Mouse (Mus musculus): ENCODE results near the gene Ppargc1a. TPM values are rescaled to one million over a fixed set of nuclear protein-coding genes. Genes with fewer than 3 reads are reported as not detected.

Gene Ppargc1a
- total RNA-seq, 1 experiment from 2014 or later: 0.38 TPM

DNA sequence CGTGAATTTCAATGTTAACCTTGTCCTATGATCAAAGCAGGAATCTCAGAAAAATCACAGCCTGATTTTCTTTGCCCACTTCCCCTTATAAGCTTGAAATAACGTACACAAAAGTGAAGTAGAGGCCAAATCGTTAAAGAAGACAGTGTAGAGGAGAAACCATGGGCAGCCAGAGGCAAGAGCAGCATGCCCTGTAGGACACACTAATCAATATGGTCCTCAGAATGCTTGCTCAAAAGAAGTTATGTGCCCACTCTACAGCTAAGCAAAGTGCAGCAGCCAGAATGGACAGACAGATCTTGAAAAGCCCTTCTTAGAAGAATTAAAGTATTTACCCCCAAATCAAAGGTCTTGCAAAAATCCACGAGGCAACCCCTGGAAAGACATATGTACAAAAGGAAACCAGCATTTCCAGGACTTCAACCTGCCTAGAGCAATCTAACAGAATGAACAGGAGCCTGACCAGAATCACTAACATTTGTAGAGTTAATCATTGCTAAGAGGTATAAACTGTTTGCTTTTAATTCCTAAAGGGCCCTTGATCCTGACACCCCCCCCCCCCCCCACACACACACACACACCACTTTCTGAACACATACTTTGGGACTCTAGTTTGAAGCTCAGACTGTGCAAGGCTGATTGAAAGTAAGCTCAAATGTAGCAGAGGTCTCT lies 9.8 kb downstream of the Ppargc1a start:
- ATAC-seq (replicated peaks; ENCODE audit: insufficient number of reproducible peaks, low FRiP score, low TSS enrichment, poor library complexity, severe bottlenecking): no peak

DNA sequence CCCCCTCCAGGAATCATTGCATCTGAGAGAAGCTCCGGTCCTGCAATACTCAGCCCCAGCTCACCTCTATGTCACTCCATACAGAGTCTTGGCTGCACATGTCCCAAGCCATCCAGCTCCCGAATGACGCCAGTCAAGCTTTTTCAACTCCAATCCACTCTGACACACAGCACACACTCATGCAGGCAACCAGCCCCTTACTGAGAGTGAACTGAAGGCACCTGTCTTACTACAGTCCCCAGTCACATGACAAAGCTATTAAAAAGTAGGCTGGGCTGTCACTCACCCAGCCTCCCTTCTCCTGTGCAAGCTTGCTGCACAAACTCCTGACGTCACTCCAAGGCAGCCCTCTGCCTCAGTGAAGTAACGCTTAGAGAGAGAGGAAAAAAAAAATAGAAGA lies 13.9 kb downstream of the Ppargc1a start:
- no peak for ATAC-seq (replicated peaks; ENCODE audit: insufficient number of reproducible peaks, low FRiP score, low TSS enrichment, poor library complexity, severe bottlenecking)

DNA sequence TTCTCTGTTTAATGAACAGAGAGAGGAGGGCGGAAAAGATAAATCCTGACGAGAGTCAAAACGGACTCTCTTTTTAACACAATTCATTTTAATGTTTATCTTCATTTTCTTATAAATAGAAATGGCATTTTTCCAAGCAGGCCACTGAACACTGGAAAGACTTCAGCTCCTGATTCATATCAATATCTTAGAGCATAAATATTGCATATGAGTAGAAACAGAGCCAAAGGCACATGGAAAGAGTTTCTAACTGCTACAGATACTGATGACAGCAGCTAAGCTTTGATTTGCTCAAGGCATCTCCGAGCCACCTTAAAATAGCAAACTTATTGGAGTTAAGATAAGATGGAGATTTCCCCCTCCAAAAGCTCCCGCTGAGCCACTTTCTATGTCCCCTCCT lies 14.3 kb downstream of the Ppargc1a start:
- no peak for ATAC-seq (replicated peaks; ENCODE audit: insufficient number of reproducible peaks, low FRiP score, low TSS enrichment, poor library complexity, severe bottlenecking)

DNA sequence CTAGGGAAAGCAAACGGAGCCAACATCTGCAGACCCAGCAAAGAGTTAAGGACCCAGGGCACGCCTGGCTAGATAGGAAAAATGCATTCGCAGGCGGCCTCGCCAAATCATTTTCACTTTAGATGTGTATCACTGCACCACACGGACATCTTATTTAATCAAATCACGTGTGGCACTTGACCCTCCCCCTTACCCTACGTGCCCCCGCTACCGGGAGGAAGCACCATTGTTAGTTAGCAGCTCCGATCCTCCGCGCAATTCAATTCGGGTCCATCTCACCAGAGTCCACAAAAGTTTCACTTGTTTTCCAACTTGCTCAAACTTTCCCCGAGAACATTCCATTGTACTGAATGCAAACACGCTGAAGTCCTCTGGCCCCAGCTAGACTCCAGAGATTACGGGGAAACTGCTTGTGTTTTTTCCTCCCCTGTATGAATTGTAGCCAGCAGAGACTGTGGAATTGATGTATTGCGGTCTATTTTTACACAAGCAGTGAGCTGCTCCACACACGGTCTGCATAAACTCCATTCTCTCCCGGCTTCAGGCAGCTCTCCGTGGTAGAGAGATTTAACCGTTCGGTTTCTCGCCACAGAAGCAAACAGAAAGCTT lies 14.9 kb downstream of the Ppargc1a start:
- ATAC-seq (replicated peaks; ENCODE audit: insufficient number of reproducible peaks, low FRiP score, low TSS enrichment, poor library complexity, severe bottlenecking): peak; percentile 66

DNA sequence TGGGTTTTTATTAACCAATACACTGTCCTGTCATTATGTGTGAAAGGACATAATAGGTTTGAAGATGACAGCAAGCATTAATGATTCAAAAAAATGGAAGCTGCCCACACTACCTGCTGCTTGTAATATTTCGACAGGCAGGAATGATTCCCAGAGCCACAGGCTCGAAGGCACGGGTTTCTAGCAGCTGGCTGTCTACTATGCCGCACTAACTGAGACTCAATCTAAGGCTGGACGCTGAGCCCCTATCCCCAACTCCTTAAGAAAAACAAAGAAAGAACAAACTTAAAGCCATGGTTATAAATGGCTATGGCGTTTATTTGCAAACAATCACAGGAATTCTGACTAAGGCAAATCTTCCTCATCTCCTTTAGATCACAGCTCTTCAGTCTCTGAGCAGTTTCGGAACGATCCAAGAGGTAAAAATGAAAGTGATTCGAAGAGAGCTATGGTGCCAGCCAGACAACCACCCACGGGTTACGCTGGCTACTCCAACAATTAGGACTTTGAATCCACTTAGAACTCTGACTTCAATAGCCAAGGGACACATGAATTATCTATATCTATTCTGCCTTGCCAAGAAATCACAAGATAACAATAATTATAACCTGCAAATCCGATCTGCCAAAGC lies 15.6 kb downstream of the Ppargc1a start:
- ATAC-seq (replicated peaks; ENCODE audit: insufficient number of reproducible peaks, low FRiP score, low TSS enrichment, poor library complexity, severe bottlenecking): no peak

DNA sequence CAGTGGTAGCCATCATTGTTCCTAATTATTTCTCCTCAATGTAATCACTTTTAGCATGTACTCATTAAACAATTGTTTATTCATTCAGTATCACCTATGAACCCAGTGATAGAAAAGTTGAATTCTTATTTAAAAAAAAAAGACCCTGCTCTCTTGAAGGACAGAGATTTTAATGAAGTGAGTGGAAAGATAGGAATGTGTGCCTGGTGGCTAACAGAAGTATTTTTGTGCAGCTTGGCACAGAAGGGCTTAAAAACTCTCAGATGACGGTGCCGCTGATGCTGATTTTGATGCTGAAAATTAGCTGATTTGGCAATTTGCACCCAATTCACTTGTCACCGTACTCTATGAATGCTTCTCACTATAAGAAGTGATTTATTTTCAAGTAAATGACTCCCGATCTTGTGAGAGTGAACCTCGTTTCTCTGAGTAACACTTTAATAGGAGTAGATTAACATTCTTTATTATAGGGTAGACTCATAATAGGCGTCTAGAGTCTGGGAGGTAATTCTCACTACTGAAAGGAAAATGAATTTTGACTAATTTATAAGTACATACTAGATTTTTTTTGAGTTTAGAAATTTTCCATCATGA lies 20.0 kb downstream of the Ppargc1a start:
- ATAC-seq (replicated peaks; ENCODE audit: insufficient number of reproducible peaks, low FRiP score, low TSS enrichment, poor library complexity, severe bottlenecking): no peak

DNA sequence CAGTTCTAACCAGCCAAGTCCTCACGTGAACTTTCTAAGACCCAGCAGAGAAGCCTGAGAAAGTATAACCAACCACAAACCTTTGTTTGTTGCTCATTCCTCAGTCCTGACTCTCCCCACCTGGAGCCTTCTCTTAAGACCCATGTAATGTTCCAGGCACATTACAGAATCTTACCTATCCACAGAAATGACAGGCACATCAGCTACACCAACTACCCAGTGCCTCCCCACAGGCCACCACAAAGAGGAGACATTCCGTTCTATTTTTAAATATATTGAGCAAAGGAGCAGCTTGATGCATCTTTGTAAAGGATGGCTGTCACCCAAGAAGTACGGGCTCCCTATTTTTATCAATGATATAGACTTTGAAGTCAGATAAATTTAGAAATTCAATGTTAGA lies 20.7 kb downstream of the Ppargc1a start:
- no peak for ATAC-seq (replicated peaks; ENCODE audit: insufficient number of reproducible peaks, low FRiP score, low TSS enrichment, poor library complexity, severe bottlenecking)

DNA sequence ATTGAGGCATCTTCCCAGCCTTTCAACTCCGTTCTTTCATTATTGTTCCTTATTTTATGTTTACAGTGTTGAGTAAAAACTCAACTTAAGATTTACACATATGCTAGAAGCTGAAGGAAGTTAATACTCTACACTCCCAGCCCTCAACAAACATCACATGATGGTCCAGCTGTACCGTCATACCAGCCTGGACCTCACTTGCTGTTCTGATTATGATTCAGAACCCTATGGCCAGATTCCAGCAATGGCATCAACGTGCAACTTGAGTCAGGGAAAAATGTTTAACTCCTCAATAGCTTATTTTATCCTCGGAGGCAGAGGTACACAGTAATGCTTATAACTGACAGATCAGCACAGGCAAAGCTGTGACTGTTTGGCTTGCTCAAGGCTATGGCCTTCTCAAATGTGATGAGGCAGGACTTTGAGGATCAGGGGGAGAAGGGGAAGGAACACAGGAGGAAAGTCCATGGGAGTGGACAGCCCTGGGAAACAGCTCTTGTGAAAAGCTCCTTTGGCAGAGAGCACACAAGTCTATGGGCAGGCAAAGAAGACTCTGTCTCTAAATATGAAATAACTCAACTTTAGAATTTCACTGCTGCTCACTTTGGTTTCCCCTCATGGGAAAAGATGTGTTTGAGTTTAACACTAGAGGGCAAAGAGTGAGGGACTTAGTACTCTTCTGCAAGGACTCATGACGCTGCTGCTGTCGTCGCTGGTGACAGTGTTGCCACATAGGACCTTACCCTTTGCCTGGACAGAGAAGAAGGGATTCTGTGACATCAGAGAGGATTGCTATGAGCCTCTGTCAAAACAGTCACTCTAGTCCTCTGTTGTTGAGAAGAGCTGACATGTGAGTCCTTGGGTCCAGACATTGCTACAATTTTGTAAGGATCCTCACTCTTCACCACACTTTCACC lies 22.1 kb downstream of the Ppargc1a start:
- ATAC-seq (replicated peaks; ENCODE audit: insufficient number of reproducible peaks, low FRiP score, low TSS enrichment, poor library complexity, severe bottlenecking): no peak

DNA sequence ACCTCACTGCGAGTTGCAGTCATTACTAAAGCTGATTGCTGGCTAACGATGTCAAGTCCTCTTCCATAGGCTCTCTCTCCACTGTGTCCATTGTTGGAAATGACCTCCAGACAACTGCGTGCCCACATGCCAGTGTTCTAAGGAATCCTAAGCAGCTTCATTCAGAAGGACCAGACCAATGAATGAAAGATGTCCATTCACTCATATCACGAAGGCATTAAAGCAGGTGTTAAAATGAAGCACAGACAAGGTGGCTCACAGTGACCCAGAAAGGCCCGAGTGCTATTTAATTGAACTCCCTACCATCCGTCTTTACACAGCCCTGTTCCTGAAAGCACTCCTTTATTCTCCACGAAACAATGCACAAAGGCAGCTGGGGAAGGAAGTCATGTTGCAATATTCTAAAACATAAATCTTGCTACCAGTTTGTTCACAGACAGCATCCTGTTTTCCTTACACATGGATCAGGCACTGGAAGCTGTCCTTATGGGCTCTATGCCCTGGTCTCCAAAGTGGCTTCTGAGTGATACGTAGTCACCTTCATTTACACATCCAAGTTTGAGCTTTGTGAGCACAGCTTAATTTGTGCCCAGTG lies 23.3 kb downstream of the Ppargc1a start:
- no peak for ATAC-seq (replicated peaks; ENCODE audit: insufficient number of reproducible peaks, low FRiP score, low TSS enrichment, poor library complexity, severe bottlenecking)

DNA sequence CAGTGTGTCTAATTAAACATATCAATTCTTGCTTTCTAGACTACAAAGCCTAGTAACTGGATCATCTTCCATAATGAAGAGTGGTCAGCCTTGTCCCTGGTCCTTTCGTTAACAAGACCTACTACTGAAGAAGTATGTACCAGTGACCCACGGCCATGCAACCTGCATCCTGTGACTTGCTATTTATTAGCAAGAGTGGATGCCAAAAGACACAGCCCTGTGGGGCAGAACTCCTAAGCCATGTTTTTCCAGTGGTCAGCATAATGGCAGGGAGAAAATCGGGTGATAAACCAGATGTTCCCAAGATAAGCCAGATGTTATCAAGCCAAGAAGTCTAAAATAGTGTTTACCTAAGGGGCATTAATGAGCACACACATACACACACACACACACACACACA lies 26.0 kb downstream of the Ppargc1a start:
- no peak for ATAC-seq (replicated peaks; ENCODE audit: insufficient number of reproducible peaks, low FRiP score, low TSS enrichment, poor library complexity, severe bottlenecking)

DNA sequence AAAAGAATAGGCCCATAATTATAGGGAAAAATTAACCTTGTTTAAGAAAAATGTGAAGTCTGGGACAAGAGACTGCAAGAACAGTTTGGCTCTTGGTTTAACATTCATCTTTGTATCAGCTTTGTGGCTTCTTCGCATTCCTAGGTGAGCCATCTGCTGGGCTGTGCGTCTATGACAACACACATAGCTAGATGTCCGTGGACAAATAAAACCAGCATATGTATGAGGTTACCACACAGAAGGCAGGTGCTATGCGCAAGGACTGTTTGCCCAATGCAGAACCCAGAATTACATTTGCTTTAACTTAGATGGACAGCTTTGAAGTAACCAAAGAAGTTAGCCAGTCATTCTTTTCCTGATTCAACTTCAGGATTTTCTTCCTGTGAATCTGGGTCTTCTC lies 26.7 kb downstream of the Ppargc1a start:
- no peak for ATAC-seq (replicated peaks; ENCODE audit: insufficient number of reproducible peaks, low FRiP score, low TSS enrichment, poor library complexity, severe bottlenecking)

DNA sequence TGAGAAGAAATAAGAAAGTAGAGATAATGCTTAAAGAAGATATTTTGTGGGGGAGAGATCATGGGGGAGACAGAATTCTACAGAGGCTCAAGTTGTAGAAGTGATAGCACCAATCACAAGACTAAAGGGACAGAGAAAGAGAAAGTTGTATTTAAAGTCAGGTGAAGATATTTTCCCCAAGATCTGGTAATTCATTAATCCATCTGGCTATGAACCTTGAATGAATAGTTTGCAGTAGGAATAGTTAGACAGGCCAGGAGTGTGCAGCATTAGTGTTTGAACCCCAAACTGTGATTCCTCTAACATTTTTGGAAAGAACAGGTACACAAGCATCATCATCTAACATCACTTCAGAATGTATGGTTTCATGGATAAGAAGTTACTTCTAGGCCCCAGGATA lies 28.0 kb downstream of the Ppargc1a start:
- ATAC-seq (replicated peaks; ENCODE audit: insufficient number of reproducible peaks, low FRiP score, low TSS enrichment, poor library complexity, severe bottlenecking): no peak

DNA sequence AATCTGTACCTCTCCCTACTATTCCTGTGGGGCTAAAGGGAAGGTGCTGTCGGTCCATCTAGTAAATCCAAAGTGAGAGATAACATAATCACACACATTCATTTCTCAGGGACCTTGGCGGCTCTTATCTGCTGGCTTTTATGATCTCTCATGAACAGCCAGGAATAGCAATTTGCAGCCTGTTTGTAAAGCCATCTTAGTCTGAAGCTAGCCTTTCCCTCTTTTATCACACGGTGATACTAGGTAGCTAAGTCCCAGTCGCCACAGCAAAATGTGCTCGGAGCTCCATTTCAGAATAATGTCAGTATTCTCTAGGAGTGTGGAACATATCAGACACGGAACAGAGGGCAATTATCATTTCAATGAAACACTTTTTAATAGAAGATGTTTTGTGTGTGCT lies 29.2 kb downstream of the Ppargc1a start:
- ATAC-seq (replicated peaks; ENCODE audit: insufficient number of reproducible peaks, low FRiP score, low TSS enrichment, poor library complexity, severe bottlenecking): no peak

DNA sequence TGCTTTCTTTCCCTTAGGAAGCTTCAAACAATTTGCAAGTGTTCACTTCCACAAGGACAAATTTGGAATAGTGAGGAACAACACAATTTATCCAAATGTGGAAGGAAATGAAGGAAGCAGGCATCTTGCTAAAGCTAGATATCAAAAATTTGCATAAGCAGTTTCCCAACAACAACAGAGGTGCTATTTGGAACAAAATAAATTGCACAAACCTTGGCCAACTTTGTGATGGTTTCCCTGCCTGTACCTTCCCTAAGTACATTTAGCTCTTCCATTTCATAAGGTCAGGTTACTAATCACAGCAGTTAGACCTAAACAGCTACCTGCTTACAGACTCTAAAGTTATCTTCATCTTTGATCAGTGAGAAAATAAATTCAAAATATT lies 29.9 kb downstream of the Ppargc1a start:
- ATAC-seq (replicated peaks; ENCODE audit: insufficient number of reproducible peaks, low FRiP score, low TSS enrichment, poor library complexity, severe bottlenecking): no peak

DNA sequence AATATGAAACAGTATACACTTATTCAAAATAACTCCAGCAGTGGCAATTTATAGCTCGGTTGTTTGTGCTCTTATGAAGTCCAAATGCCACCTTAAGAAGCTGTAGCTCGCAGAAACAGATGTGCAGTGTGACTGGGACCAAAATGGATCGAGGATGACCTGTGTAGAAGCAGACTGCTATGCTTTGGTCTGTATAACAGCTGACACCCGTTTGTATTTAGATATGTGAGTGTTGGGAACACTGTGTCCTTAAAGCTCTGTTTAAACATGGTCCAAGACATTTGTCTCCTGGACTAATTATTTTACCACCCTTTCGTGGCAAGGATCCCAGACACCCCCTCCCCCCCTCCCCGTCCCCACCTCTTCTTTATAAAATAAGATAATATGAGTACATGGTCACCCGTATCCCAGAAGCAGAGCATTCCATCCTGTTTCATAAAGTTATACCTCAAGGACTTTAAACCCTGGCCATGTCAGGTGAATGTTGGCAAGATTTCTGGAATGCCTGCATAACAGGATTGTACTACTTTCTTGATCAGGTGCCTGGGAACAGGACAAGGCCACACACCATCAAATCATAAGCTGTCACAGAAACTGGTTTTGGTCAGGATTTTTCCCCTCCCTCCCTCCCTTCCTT lies 30.4 kb downstream of the Ppargc1a start:
- ATAC-seq (replicated peaks; ENCODE audit: insufficient number of reproducible peaks, low FRiP score, low TSS enrichment, poor library complexity, severe bottlenecking): no peak

DNA sequence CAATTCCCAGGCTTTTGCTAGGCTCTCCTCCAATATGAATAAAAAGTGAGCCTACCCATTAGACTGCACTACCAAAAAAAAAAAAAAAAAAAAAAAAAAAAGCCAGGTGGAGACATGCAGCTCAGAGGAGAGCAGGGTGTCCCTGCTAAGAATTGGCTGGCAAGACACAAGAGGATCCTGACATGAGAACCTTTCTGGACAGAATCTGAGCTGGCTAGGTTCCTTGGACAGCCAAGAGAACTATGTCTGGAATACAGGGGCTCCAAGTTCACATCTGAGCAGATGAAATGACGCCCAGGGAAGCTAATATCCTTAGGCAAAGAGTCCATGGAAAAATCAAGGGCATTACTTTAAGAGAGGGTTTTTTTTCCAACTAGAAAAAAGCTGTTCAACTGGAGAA lies 33.1 kb downstream of the Ppargc1a start:
- no peak for ATAC-seq (replicated peaks; ENCODE audit: insufficient number of reproducible peaks, low FRiP score, low TSS enrichment, poor library complexity, severe bottlenecking)

DNA sequence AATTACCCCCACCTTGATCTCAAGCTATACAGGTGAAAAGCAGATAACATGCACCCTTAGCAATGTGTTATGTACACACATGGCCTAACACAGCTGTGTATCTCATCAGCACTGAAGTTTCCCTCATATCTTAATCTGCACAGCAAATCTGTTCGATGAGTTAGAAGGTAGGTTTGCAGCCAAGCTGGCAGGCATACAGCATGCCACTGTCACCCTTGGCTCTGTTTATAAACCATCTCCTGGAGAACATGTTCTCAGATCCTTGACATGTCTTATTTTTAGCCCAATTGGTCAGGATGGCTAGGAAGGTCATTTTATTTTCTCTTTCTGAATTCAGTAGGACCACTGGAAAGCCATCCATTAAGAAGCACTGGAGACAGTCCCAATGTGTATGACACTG lies 36.2 kb downstream of the Ppargc1a start:
- ATAC-seq (replicated peaks; ENCODE audit: insufficient number of reproducible peaks, low FRiP score, low TSS enrichment, poor library complexity, severe bottlenecking): no peak

DNA sequence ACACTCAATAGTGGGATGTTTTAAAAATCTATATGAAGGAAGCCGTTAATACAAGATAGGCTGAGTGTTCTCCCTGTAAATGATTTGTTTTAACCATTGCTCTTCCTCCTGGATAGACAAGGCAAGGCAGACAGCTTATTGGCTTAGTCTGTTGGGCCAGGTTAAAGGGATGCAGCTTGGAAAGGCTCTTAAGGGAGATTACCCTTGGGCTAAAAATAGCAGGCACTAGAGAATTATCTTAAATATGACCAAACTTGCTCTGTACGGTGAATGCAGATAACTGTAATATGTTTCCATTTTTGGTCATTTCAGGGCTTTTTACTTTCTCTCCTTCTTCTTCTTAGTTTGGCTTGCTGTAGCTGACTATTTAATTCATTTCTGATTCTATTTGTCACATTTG lies 38.1 kb downstream of the Ppargc1a start:
- no peak for ATAC-seq (replicated peaks; ENCODE audit: insufficient number of reproducible peaks, low FRiP score, low TSS enrichment, poor library complexity, severe bottlenecking)
